Mouse (Mus musculus) inflammation-experienced regulatory T-cells, adult 16 weeks (primary cell): Measurements from ENCODE around the gene Timm22. TPM values are rescaled to one million over a fixed set of nuclear protein-coding genes. Genes with fewer than 3 reads are reported as not detected.

ENCODE experiments used
- polyA plus RNA-seq: library from polyadenylated mRNA; unstranded; fragments of 100-300 nt; shearing (Covaris generic); gene quantifications from one replicate; pipeline ENCODE4 v1.2.1, GENCODE M21; 2017

The Timm22 gene
- polyA plus RNA-seq: 66.7 TPM

GRCm38 (mm10) chr11:76406702-76407583 is at the start of gene Timm22:
Gene Timm22, plus strand, starts transcription at chr11:76406952.

GRCm38 (mm10) chr11:76398798-76399586 is 7.8 kb upstream of the Timm22 start, which contains the start of gene Nxn:
Gene Nxn, minus strand, starts transcription at chr11:76399140.

Other genes starting within 250 kb of the Timm22 start
- gene Vps53, start 227.3 kb upstream of the Timm22 start, polyA plus RNA-seq: 70.0 TPM
- 5.6 TPM for gene Fam57a, start 227.3 kb upstream of the Timm22 start, polyA plus RNA-seq
- gene Dbil5, start 189.3 kb upstream of the Timm22 start, polyA plus RNA-seq: not detected
- 31.4 TPM for gene Gemin4, start 189.3 kb upstream of the Timm22 start, polyA plus RNA-seq
- gene Mrm3, start 163.2 kb upstream of the Timm22 start, polyA plus RNA-seq: 16.2 TPM
- gene Glod4, start 163.2 kb upstream of the Timm22 start, polyA plus RNA-seq: 88.5 TPM
- gene Nxn, start 7.8 kb upstream of the Timm22 start, polyA plus RNA-seq: 0.78 TPM
- gene Abr, start 215.4 kb downstream of the Timm22 start, polyA plus RNA-seq: 52.0 TPM